Mouse (Mus musculus) thymus, adult 2 months (tissue): ENCODE measurements around the gene Tshz2.

Experiments used
- CTCF ChIP-seq: fragments of 200-500 bp; IDR thresholded peaks from 2 replicates; pipeline ENCODE4 v1.5.1; 2012; ENCODE audit warnings: mild to moderate bottlenecking, control low read depth, low read length, moderate library complexity, borderline replicate concordance; ENCODE audit not compliant: control insufficient read depth, poor library complexity, insufficient read depth; ENCODE audit errors: extremely low read depth
- POLR2A ChIP-seq: fragments of 200-500 bp; IDR thresholded peaks from 2 replicates; pipeline ENCODE4 v1.6.1; 2012; ENCODE audit warnings: mild to moderate bottlenecking, low read length, control low read depth, moderate library complexity; ENCODE audit not compliant: control insufficient read depth, poor library complexity, insufficient read depth; ENCODE audit errors: extremely low read depth

DNA sequence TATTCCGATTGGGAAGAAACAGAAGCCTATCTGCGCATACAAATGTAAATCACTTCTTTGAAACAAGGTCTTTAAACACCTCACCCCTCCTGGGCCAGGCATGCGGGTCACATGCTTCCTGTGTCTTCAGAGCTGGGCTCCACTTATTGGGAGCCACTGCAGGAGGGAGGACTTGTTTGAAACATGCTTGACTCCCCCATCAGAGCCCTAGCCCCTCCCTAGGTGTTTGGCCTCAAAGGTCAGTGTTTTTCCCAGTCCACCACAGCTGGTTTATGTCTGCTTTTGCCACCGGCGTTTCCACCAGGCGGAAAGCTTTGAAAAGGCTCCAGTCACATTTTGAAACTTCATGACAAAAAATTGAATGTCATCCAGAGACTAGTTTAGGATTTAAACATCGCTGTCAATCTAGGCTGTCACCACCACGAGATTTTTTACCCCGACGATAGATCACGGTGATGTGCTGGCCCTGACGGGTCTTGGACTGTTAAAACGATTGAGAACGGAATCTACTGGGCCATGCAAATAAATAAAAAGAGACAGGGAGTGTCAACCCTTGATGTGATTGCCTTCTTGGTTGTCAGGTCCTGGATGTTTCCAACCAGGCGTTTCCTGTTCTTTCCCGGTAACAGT is 96.0 kb downstream of the Tshz2 start:
- TF ChIP-seq POLR2A (no peak), CTCF (no peak)
